Mouse (Mus musculus): ENCODE measurements around the gene Pskh1. TPM values are rescaled to one million over a fixed set of nuclear protein-coding genes. Genes with fewer than 3 reads are reported as not detected.

Pskh1 gene
- total RNA-seq, 2 experiments from 2014 or later, result 8.0 to 9.9 TPM

- peak within 1 kb of the TSS; percentile 78 for H3K4me3 ChIP-seq
- TF ChIP-seq CTCF (conservative IDR thresholded peaks at IDR 0.05), result peak; percentile 19
- DNase-seq (ENCODE audit: low spot score in 2 of 2), result peak; percentile 91 to 97
- peak within 1 kb of the TSS; percentile 96 for H3K27ac ChIP-seq
Measured at GRCm38 (mm10) chr8:105860143-105860981, 39.9 kb upstream of the Pskh1 start, which contains the start of gene Nutf2. Gene Nutf2, plus strand, starts transcription at chr8:105860580.

- no peak for DNase-seq (ENCODE audit: low spot score in 2 of 2)
- peak overlapping the region; percentile 78 for H3K4me3 ChIP-seq
- peak; percentile 61 for TF ChIP-seq CTCF (conservative IDR thresholded peaks at IDR 0.05)
- peak overlapping the region; percentile 96; the same call in 1 of the 2 replicates for H3K27ac ChIP-seq
Measured at GRCm38 (mm10) chr8:105861951-105862350, 38.3 kb upstream of the Pskh1 start.

- no peak for DNase-seq (ENCODE audit: low spot score in 2 of 2)
- peak; percentile 62 for TF ChIP-seq CTCF (conservative IDR thresholded peaks at IDR 0.05)
Measured at GRCm38 (mm10) chr8:105866364-105867029, 33.7 kb upstream of the Pskh1 start.

GRCm38 (mm10) chr8:105874301-105874700, 25.9 kb upstream of the Pskh1 start:
- no peak for DNase-seq (ENCODE audit: low spot score in 2 of 2)
- H3K4me3 ChIP-seq, result no peak overlapping the region
- H3K27ac ChIP-seq, result peak overlapping the region; percentile 77
- TF ChIP-seq CTCF (conservative IDR thresholded peaks at IDR 0.05), result no peak

More at GRCm38 (mm10) chr8:105866364-105867029, 33.7 kb upstream of the Pskh1 start:
- no peak overlapping the region for H3K27ac ChIP-seq
- H3K4me3 ChIP-seq, result no peak overlapping the region

GRCm38 (mm10) chr8:105880754-105881520, 19.3 kb upstream of the Pskh1 start, which contains the start of gene Edc4:
Gene Edc4, plus strand, starts transcription at chr8:105880881.
- DNase-seq (ENCODE audit: low spot score in 2 of 2), result peak; percentile 76 to 85
- no peak for TF ChIP-seq CTCF (conservative IDR thresholded peaks at IDR 0.05)
- Histone ChIP-seq H3K27ac (peak within 1 kb of the TSS; percentile 95), H3K4me3 (peak within 1 kb of the TSS; percentile 99)

- Histone ChIP-seq H3K4me3 (no peak overlapping the region), H3K27ac (peak overlapping the region; percentile 84)
- no peak for TF ChIP-seq CTCF (conservative IDR thresholded peaks at IDR 0.05)
- no peak for DNase-seq (ENCODE audit: low spot score in 2 of 2)
Measured at GRCm38 (mm10) chr8:105889756-105890465, 10.3 kb upstream of the Pskh1 start.

- Histone ChIP-seq H3K27ac (peak overlapping the region; percentile 84), H3K4me3 (no peak overlapping the region)
- no peak for TF ChIP-seq CTCF (conservative IDR thresholded peaks at IDR 0.05)
- peak; percentile 73 to 75 for DNase-seq (ENCODE audit: low spot score in 2 of 2)
Measured at GRCm38 (mm10) chr8:105890870-105891269, 9.4 kb upstream of the Pskh1 start.

- H3K4me3 ChIP-seq, result no peak overlapping the region
- peak; percentile 77 for TF ChIP-seq CTCF (conservative IDR thresholded peaks at IDR 0.05)
- peak overlapping the region; percentile 84; the same call in 1 of the 2 replicates for H3K27ac ChIP-seq
- DNase-seq (ENCODE audit: low spot score in 2 of 2), result no peak
Measured at GRCm38 (mm10) chr8:105892432-105892831, 7.8 kb upstream of the Pskh1 start.

- DNase-seq (ENCODE audit: low spot score in 2 of 2), result peak; percentile 70 to 81
- H3K4me3 ChIP-seq, result no peak within 1 kb of the TSS; the same call in 1 of the 2 replicates
- TF ChIP-seq CTCF (conservative IDR thresholded peaks at IDR 0.05), result peak; percentile 19; the same call in 1 of the 2 replicates
- peak within 1 kb of the TSS; percentile 84 for H3K27ac ChIP-seq
Measured at GRCm38 (mm10) chr8:105893339-105893738, 6.9 kb upstream of the Pskh1 start, which contains the start of gene Nrn1l. Gene Nrn1l, plus strand, starts transcription at chr8:105893567.

GRCm38 (mm10) chr8:105897801-105898480, 2.3 kb upstream of the Pskh1 start:
- Histone ChIP-seq H3K27ac (no peak overlapping the region), H3K4me3 (no peak overlapping the region)
- no peak for DNase-seq (ENCODE audit: low spot score in 2 of 2)
- TF ChIP-seq CTCF (conservative IDR thresholded peaks at IDR 0.05), result no peak

GRCm38 (mm10) chr8:105900941-105901616, 838 bp downstream of the Pskh1 start:
- TF ChIP-seq CTCF (conservative IDR thresholded peaks at IDR 0.05), result no peak
- DNase-seq (ENCODE audit: low spot score in 2 of 2), result no peak
- H3K4me3 ChIP-seq, result peak overlapping the region; percentile 90
- peak overlapping the region; percentile 96 for H3K27ac ChIP-seq
